Mouse (Mus musculus): ENCODE results near the gene Armc8. TPM values are rescaled to one million over a fixed set of nuclear protein-coding genes. Genes with fewer than 3 reads are reported as not detected.

Gene Armc8
- polyA plus RNA-seq, 1 experiment from 2014 or later, result 23.3 TPM

- Histone ChIP-seq H3K4me2 (no peak overlapping the region), H3K9me3 (replicated peaks) (no peaks in the 10 kb centered on the region), H3K9ac (no peak overlapping the region), H3K36me3 (peaks cover 45% of the 10 kb centered on the region), H3K27ac (ENCODE audit: poor library complexity, severe bottlenecking) (no peak overlapping the region), H3K4me1 (replicated peaks) (no peaks in the 10 kb centered on the region), H3K27me3 (replicated peaks) (no peaks in the 10 kb centered on the region), H3K4me3 (no peak overlapping the region)
- no peak for ATAC-seq (ENCODE audit: insufficient number of reproducible peaks, low FRiP score)
- WGBS, result 96% methylated on average over 4 of the region's 4 CpGs
Observed at GRCm38 (mm10) chr9:99499336-99499735, 69.4 kb downstream of the Armc8 start.

GRCm38 (mm10) chr9:99492634-99493200 is 76.0 kb downstream of the Armc8 start:
- Histone ChIP-seq H3K4me3 (no peak overlapping the region), H3K9ac (no peak overlapping the region), H3K9me3 (replicated peaks) (no peaks in the 10 kb centered on the region), H3K36me3 (peaks cover 67% of the 10 kb centered on the region), H3K27me3 (replicated peaks) (no peaks in the 10 kb centered on the region), H3K4me1 (replicated peaks) (no peaks in the 10 kb centered on the region), H3K4me2 (no peak overlapping the region), H3K27ac (ENCODE audit: poor library complexity, severe bottlenecking) (no peak overlapping the region)
- 78% methylated on average over 10 of the region's 10 CpGs for WGBS
- ATAC-seq (ENCODE audit: insufficient number of reproducible peaks, low FRiP score), result no peak

GRCm38 (mm10) chr9:99491050-99491449 is 77.6 kb downstream of the Armc8 start:
- Histone ChIP-seq H3K9me3 (replicated peaks) (no peaks in the 10 kb centered on the region), H3K27ac (ENCODE audit: poor library complexity, severe bottlenecking) (no peak overlapping the region), H3K4me3 (no peak overlapping the region), H3K36me3 (peaks cover 73% of the 10 kb centered on the region), H3K4me1 (replicated peaks) (no peaks in the 10 kb centered on the region), H3K9ac (no peak overlapping the region), H3K27me3 (replicated peaks) (no peaks in the 10 kb centered on the region), H3K4me2 (no peak overlapping the region)
- WGBS, result 93% methylated on average over 4 of the region's 4 CpGs
- no peak for ATAC-seq (ENCODE audit: insufficient number of reproducible peaks, low FRiP score)

GRCm38 (mm10) chr9:99487841-99488240 is 80.9 kb downstream of the Armc8 start:
- Histone ChIP-seq H3K36me3 (peaks cover 65% of the 10 kb centered on the region), H3K27me3 (replicated peaks) (no peaks in the 10 kb centered on the region), H3K27ac (ENCODE audit: poor library complexity, severe bottlenecking) (no peak overlapping the region), H3K4me2 (no peak overlapping the region), H3K4me3 (no peak overlapping the region), H3K9me3 (replicated peaks) (no peaks in the 10 kb centered on the region), H3K4me1 (replicated peaks) (no peaks in the 10 kb centered on the region), H3K9ac (no peak overlapping the region)
- no peak for ATAC-seq (ENCODE audit: insufficient number of reproducible peaks, low FRiP score)
- 85% methylated on average over 3 of the region's 3 CpGs for WGBS

- Histone ChIP-seq H3K9me3 (replicated peaks) (no peaks in the 10 kb centered on the region), H3K4me1 (replicated peaks) (no peaks in the 10 kb centered on the region), H3K4me3 (no peak overlapping the region), H3K9ac (no peak overlapping the region), H3K27ac (ENCODE audit: poor library complexity, severe bottlenecking) (no peak overlapping the region), H3K27me3 (replicated peaks) (no peaks in the 10 kb centered on the region), H3K4me2 (no peak overlapping the region), H3K36me3 (peaks cover 64% of the 10 kb centered on the region)
- no peak for ATAC-seq (ENCODE audit: insufficient number of reproducible peaks, low FRiP score)
- 84% methylated on average over 8 of the region's 8 CpGs for WGBS
Observed at GRCm38 (mm10) chr9:99487126-99487695, 81.5 kb downstream of the Armc8 start.

GRCm38 (mm10) chr9:99485144-99485543 is 83.6 kb downstream of the Armc8 start:
- H3K27me3 ChIP-seq (replicated peaks), result no peaks in the 10 kb centered on the region
- peaks cover 67% of the 10 kb centered on the region for H3K36me3 ChIP-seq
- H3K4me3 ChIP-seq, result no peak overlapping the region
- no peak overlapping the region for H3K4me2 ChIP-seq
- H3K27ac ChIP-seq (ENCODE audit: poor library complexity, severe bottlenecking), result no peak overlapping the region
- 90% methylated on average over 4 of the region's 4 CpGs for WGBS
- H3K4me1 ChIP-seq (replicated peaks), result no peaks in the 10 kb centered on the region
- no peak for ATAC-seq (ENCODE audit: insufficient number of reproducible peaks, low FRiP score)
- no peaks in the 10 kb centered on the region for H3K9me3 ChIP-seq (replicated peaks)
- H3K9ac ChIP-seq, result no peak overlapping the region

GRCm38 (mm10) chr9:99484632-99485031 is 84.1 kb downstream of the Armc8 start:
- Histone ChIP-seq H3K9me3 (replicated peaks) (no peaks in the 10 kb centered on the region), H3K9ac (no peak overlapping the region), H3K4me1 (replicated peaks) (no peaks in the 10 kb centered on the region), H3K27me3 (replicated peaks) (no peaks in the 10 kb centered on the region), H3K27ac (ENCODE audit: poor library complexity, severe bottlenecking) (no peak overlapping the region), H3K4me2 (no peak overlapping the region), H3K4me3 (no peak overlapping the region), H3K36me3 (peaks cover 62% of the 10 kb centered on the region)
- ATAC-seq (ENCODE audit: insufficient number of reproducible peaks, low FRiP score), result no peak

GRCm38 (mm10) chr9:99483191-99483590 is 85.5 kb downstream of the Armc8 start:
- H3K27ac ChIP-seq (ENCODE audit: poor library complexity, severe bottlenecking), result no peak overlapping the region
- no peak overlapping the region for H3K9ac ChIP-seq
- ATAC-seq (ENCODE audit: insufficient number of reproducible peaks, low FRiP score), result no peak
- H3K9me3 ChIP-seq (replicated peaks), result no peaks in the 10 kb centered on the region
- peaks cover 49% of the 10 kb centered on the region for H3K36me3 ChIP-seq
- H3K4me2 ChIP-seq, result no peak overlapping the region
- H3K4me3 ChIP-seq, result no peak overlapping the region
- WGBS, result 75% methylated on average over 4 of the region's 4 CpGs
- no peaks in the 10 kb centered on the region for H3K27me3 ChIP-seq (replicated peaks)
- H3K4me1 ChIP-seq (replicated peaks), result no peaks in the 10 kb centered on the region; the same call in 1 of the 2 replicates

GRCm38 (mm10) chr9:99480764-99481163 is 87.9 kb downstream of the Armc8 start:
- H3K9ac ChIP-seq, result no peak overlapping the region
- H3K4me2 ChIP-seq, result no peak overlapping the region
- peaks cover 36% of the 10 kb centered on the region for H3K36me3 ChIP-seq
- H3K4me3 ChIP-seq, result no peak overlapping the region
- no peak overlapping the region for H3K27ac ChIP-seq (ENCODE audit: poor library complexity, severe bottlenecking)
- no peak for ATAC-seq (ENCODE audit: insufficient number of reproducible peaks, low FRiP score)
- no peaks in the 10 kb centered on the region; the same call in 1 of the 2 replicates for H3K4me1 ChIP-seq (replicated peaks)
- WGBS, result 81% methylated on average over 4 of the region's 4 CpGs
- H3K27me3 ChIP-seq (replicated peaks), result no peaks in the 10 kb centered on the region
- no peaks in the 10 kb centered on the region for H3K9me3 ChIP-seq (replicated peaks)

- no peak for ATAC-seq (ENCODE audit: insufficient number of reproducible peaks, low FRiP score)
- no peak overlapping the region for H3K4me2 ChIP-seq
- H3K27me3 ChIP-seq (replicated peaks), result no peaks in the 10 kb centered on the region
- WGBS, result 65% methylated on average over 9 of the region's 9 CpGs
- H3K9me3 ChIP-seq (replicated peaks), result no peaks in the 10 kb centered on the region
- H3K36me3 ChIP-seq, result peaks cover 43% of the 10 kb centered on the region
- H3K4me1 ChIP-seq (replicated peaks), result no peaks in the 10 kb centered on the region; the same call in 1 of the 2 replicates
- H3K9ac ChIP-seq, result no peak overlapping the region
- no peak overlapping the region for H3K4me3 ChIP-seq
- no peak overlapping the region for H3K27ac ChIP-seq (ENCODE audit: poor library complexity, severe bottlenecking)
Observed at GRCm38 (mm10) chr9:99479181-99479711, 89.5 kb downstream of the Armc8 start.

GRCm38 (mm10) chr9:99471334-99471733 is 97.4 kb downstream of the Armc8 start:
- H3K36me3 ChIP-seq, result peaks cover 20% of the 10 kb centered on the region
- no peak overlapping the region for H3K27ac ChIP-seq (ENCODE audit: poor library complexity, severe bottlenecking)
- H3K4me2 ChIP-seq, result no peak overlapping the region
- no peaks in the 10 kb centered on the region for H3K9me3 ChIP-seq (replicated peaks)
- H3K9ac ChIP-seq, result no peak overlapping the region
- H3K4me3 ChIP-seq, result no peak overlapping the region
- no peak for ATAC-seq (ENCODE audit: insufficient number of reproducible peaks, low FRiP score)
- WGBS, result 81% methylated on average over 7 of the region's 7 CpGs
- H3K4me1 ChIP-seq (replicated peaks), result no peaks in the 10 kb centered on the region
- H3K27me3 ChIP-seq (replicated peaks), result no peaks in the 10 kb centered on the region

Data from heart, embryonic 12.5 days (tissue).